Mouse (Mus musculus) MEL (cell line): ENCODE measurements at regions not wholly inside any gene's neighbourhood (a gene's known extent, or its start where the extent isn't known, plus 50 kb on each side); places are given as distances from the start of the nearest gene placed in this dataset.

Source experiments
- DNase-seq: peaks from one replicate; pipeline ENCODE4 v3.0.0; 2011; ENCODE audit warnings: low read depth, low spot score
- H3K27ac ChIP-seq: 2 replicates; pipeline ENCODE4 v1.5.1; 2012; ENCODE audit warnings: low read depth, mild to moderate bottlenecking, control low read depth, low read length, moderate library complexity; ENCODE audit not compliant: control insufficient read depth
- H3K27me3 ChIP-seq, 2 experiments: fragments of 150-350 bp in 1 of 2; sonication (generic) in 1 of 2; 2 replicates each; pipeline ENCODE4 v1.6.1; 2012; ENCODE audit warnings: low read length in 2 of 2, mild to moderate bottlenecking in 2 of 2, improper control_type of control experiment in 1 of 2, moderate library complexity in 1 of 2; ENCODE audit not compliant: insufficient read depth in 2 of 2, control insufficient read depth in 1 of 2
- H3K36me3 ChIP-seq, 2 experiments: 2 replicates each; pipeline ENCODE4 v1.6.1; 2012 to 2014; ENCODE audit warnings: low read length in 2 of 2, improper control_type of control experiment in 1 of 2, inconsistent platforms in 1 of 2, mild to moderate bottlenecking in 1 of 2; ENCODE audit not compliant: insufficient read depth in 2 of 2, control insufficient read depth in 1 of 2
- H3K4me1 ChIP-seq, 2 experiments: fragments of 150-350 bp in 1 of 2; sonication (generic) in 1 of 2; 2 replicates each; pipeline ENCODE4 v1.6.1; 2012; ENCODE audit warnings: low read length in 2 of 2, improper control_type of control experiment in 1 of 2, mild to moderate bottlenecking in 1 of 2; ENCODE audit not compliant: insufficient read depth in 2 of 2, control insufficient read depth in 1 of 2
- H3K4me3 ChIP-seq, 2 experiments: fragments of 150-350 bp in 1 of 2; sonication (generic) in 1 of 2; 2 replicates each; pipeline ENCODE4 v1.5.1; 2012; ENCODE audit warnings: low read depth in 2 of 2, low read length in 2 of 2, mild to moderate bottlenecking in 2 of 2, moderate library complexity in 2 of 2, control low read depth in 1 of 2, improper control_type of control experiment in 1 of 2; ENCODE audit not compliant: control insufficient read depth in 1 of 2, insufficient read depth in 1 of 2
- H3K79me2 ChIP-seq: 2 replicates; pipeline ENCODE4 v1.6.1; 2012; ENCODE audit warnings: mild to moderate bottlenecking, low read length, moderate library complexity; ENCODE audit not compliant: control insufficient read depth, poor library complexity, insufficient read depth
- H3K9ac ChIP-seq: 2 replicates; pipeline ENCODE4 v1.6.1; 2012; ENCODE audit warnings: low read depth, mild to moderate bottlenecking, control low read depth, low read length, moderate library complexity; ENCODE audit not compliant: control insufficient read depth, poor library complexity, severe bottlenecking
- H3K9me3 ChIP-seq: fragments of 150-350 bp; sonication (generic); replicated peaks from 2 replicates; pipeline ENCODE4 v1.6.1; 2012; ENCODE audit warnings: mild to moderate bottlenecking, low read length, improper control_type of control experiment, moderate library complexity; ENCODE audit not compliant: insufficient read depth
- BHLHE40 ChIP-seq: IDR thresholded peaks from 2 replicates; pipeline ENCODE4 v1.6.1; 2012; ENCODE audit warnings: low read depth, mild to moderate bottlenecking, inconsistent platforms, low read length, improper control_type of control experiment, borderline replicate concordance
- CHD2 ChIP-seq: IDR thresholded peaks from 2 replicates; pipeline ENCODE4 v1.6.1; 2011; ENCODE audit warnings: low read length, improper control_type of control experiment
- CTCF ChIP-seq, 3 experiments: IDR thresholded peaks in 2 of 3; conservative IDR thresholded peaks in 1 of 3; 2 replicates each; pipeline ENCODE4 v1.5.1; 2011 to 2012; ENCODE audit warnings: low read length in 3 of 3, low read depth in 2 of 3, mild to moderate bottlenecking in 2 of 3, improper control_type of control experiment in 1 of 3, inconsistent platforms in 1 of 3, mixed read lengths in 1 of 3, moderate library complexity in 1 of 3; ENCODE audit not compliant: control insufficient read depth in 1 of 3, insufficient read depth in 1 of 3, poor library complexity in 1 of 3, severe bottlenecking in 1 of 3
- E2F4 ChIP-seq: IDR thresholded peaks from 2 replicates; pipeline ENCODE4 v1.6.1; 2011; ENCODE audit warnings: low read depth, low read length, improper control_type of control experiment, borderline replicate concordance
- ETS1 ChIP-seq: IDR thresholded peaks from 2 replicates; pipeline ENCODE4 v1.6.1; 2012; ENCODE audit warnings: low read depth, mild to moderate bottlenecking, inconsistent platforms, low read length, improper control_type of control experiment, moderate library complexity
- GABPA ChIP-seq: IDR thresholded peaks from 2 replicates; pipeline ENCODE4 v1.6.1; 2012; ENCODE audit warnings: low read depth, mild to moderate bottlenecking, inconsistent platforms, low read length, improper control_type of control experiment, moderate library complexity
- GATA1 ChIP-seq: IDR thresholded peaks from 2 replicates; pipeline ENCODE4 v1.6.1; 2011; ENCODE audit warnings: low read depth, low read length, improper control_type of control experiment
- HCFC1 ChIP-seq: IDR thresholded peaks from 2 replicates; pipeline ENCODE4 v1.6.1; 2012; ENCODE audit warnings: low read depth, mild to moderate bottlenecking, inconsistent platforms, low read length, improper control_type of control experiment, moderate library complexity
- KAT2A ChIP-seq: conservative IDR thresholded peaks from 2 replicates; pipeline ENCODE4 v1.6.1; 2012; ENCODE audit warnings: low read depth, low read length, improper control_type of control experiment, inconsistent platforms
- MAX ChIP-seq: IDR thresholded peaks from 2 replicates; pipeline ENCODE4 v1.6.1; 2011; ENCODE audit warnings: low read length, improper control_type of control experiment
- MAZ ChIP-seq: IDR thresholded peaks from 2 replicates; pipeline ENCODE4 v1.6.1; 2012; ENCODE audit warnings: low read depth, mild to moderate bottlenecking, inconsistent platforms, low read length, improper control_type of control experiment
- MXI1 ChIP-seq: IDR thresholded peaks from 2 replicates; pipeline ENCODE4 v1.6.1; 2011; ENCODE audit warnings: mild to moderate bottlenecking, low read depth, low read length, improper control_type of control experiment
- MYB ChIP-seq: IDR thresholded peaks from 2 replicates; pipeline ENCODE4 v1.6.1; 2011; ENCODE audit warnings: mild to moderate bottlenecking, low read depth, low read length, improper control_type of control experiment
- POLR2A ChIP-seq, 2 experiments: IDR thresholded peaks; 2 replicates each; pipeline ENCODE4 v1.6.1; 2011 to 2012; ENCODE audit warnings: low read length in 2 of 2, mild to moderate bottlenecking in 2 of 2, control low read depth in 1 of 2, improper control_type of control experiment in 1 of 2, low read depth in 1 of 2, moderate library complexity in 1 of 2; ENCODE audit not compliant: control insufficient read depth in 1 of 2, insufficient read depth in 1 of 2, poor library complexity in 1 of 2
- POLR2AphosphoS2 ChIP-seq: IDR thresholded peaks from 2 replicates; pipeline ENCODE4 v1.6.1; 2011; ENCODE audit warnings: low read length, improper control_type of control experiment
- POLR2AphosphoS5 ChIP-seq: IDR thresholded peaks from 2 replicates; pipeline ENCODE4 v1.6.1; 2012; ENCODE audit warnings: low read depth, borderline replicate concordance, mild to moderate bottlenecking, inconsistent platforms, low read length, moderate library complexity, mixed read lengths
- RAD21 ChIP-seq: IDR thresholded peaks from 2 replicates; pipeline ENCODE4 v1.6.1; 2011; ENCODE audit warnings: mild to moderate bottlenecking, low read depth, low read length, improper control_type of control experiment
- SIN3A ChIP-seq: IDR thresholded peaks from 2 replicates; pipeline ENCODE4 v1.6.1; 2012; ENCODE audit warnings: low read length, improper control_type of control experiment, inconsistent platforms
- SMC3 ChIP-seq: IDR thresholded peaks from 2 replicates; pipeline ENCODE4 v1.6.1; 2011; ENCODE audit warnings: low read depth, low read length, improper control_type of control experiment
- TBP ChIP-seq: IDR thresholded peaks from 2 replicates; pipeline ENCODE4 v1.8.0; 2011; ENCODE audit warnings: low read depth, low read length, improper control_type of control experiment
- USF1 ChIP-seq: IDR thresholded peaks from 2 replicates; pipeline ENCODE4 v1.6.1; 2014; ENCODE audit warnings: low read depth, mild to moderate bottlenecking, inconsistent platforms, low read length, improper control_type of control experiment, moderate library complexity
- USF2 ChIP-seq, 2 experiments: IDR thresholded peaks; 2 replicates each; pipeline ENCODE4 v1.6.1; 2011 to 2012; ENCODE audit warnings: improper control_type of control experiment in 2 of 2, low read length in 2 of 2, borderline replicate concordance in 1 of 2, inconsistent platforms in 1 of 2, low read depth in 1 of 2, mild to moderate bottlenecking in 1 of 2; ENCODE audit not compliant: insufficient read depth in 1 of 2
- ZC3H11A ChIP-seq: IDR thresholded peaks from 2 replicates; pipeline ENCODE4 v1.6.1; 2012; ENCODE audit warnings: low read depth, mild to moderate bottlenecking, inconsistent platforms, low read length, improper control_type of control experiment
- ZKSCAN1 ChIP-seq: IDR thresholded peaks from 2 replicates; pipeline ENCODE4 v1.6.1; 2012; ENCODE audit warnings: low read depth, mild to moderate bottlenecking, inconsistent platforms, low read length, improper control_type of control experiment, moderate library complexity
- ZNF384 ChIP-seq: IDR thresholded peaks from 2 replicates; pipeline ENCODE4 v1.6.1; 2012; ENCODE audit warnings: low read depth, mild to moderate bottlenecking, inconsistent platforms, low read length, improper control_type of control experiment

DNA sequence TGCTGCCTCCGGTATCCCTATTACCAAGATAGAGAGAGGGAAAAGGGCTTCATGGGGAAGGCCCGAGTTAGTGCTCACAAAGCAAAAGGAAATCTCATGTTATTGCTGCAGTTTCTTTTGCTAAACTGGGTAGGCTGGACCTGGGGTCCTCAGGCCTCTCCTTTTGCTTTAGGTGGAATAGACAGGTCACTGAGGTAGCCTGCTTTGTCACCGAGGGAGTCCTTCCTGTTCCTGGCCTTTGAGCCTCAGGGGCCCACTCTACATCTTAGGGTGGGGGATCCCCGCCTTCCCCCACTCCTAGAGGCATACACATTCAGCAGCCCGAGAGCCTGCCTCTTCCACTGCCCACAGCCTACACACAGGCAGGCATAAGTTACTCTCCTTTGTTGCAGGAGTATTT is 435.5 kb upstream of the Tle4 start (continued):
- TF ChIP-seq GATA1 = no peak
- TF ChIP-seq USF2 (IDR thresholded peaks at IDR 0.05; ENCODE audit: borderline replicate concordance in 1 of 2, insufficient read depth in 1 of 2, low read depth in 1 of 2, low read length in 2 of 2) = no peak
- TF ChIP-seq CTCF (IDR thresholded peaks at IDR 0.05 in 2 of 3, conservative IDR thresholded peaks at IDR 0.05 in 1 of 3; ENCODE audit: control insufficient read depth in 1 of 3, insufficient read depth in 1 of 3, low read depth in 2 of 3, low read length in 3 of 3, poor library complexity in 1 of 3, severe bottlenecking in 1 of 3) = no peak
- TF ChIP-seq, all 39 proteins: peak for 0

GRCm38 (mm10) chr19:15032297-15032947 is 434.6 kb upstream of the Tle4 start:
- Histone ChIP-seq H3K36me3 (no peaks in the 10 kb centered on the region), H3K9me3 (no peaks in the 10 kb centered on the region), H3K27me3 (no peaks in the 10 kb centered on the region), H3K4me1 (no peaks in the 10 kb centered on the region), H3K79me2 (no peaks in the 10 kb centered on the region), H3K4me3 (no peak overlapping the region), H3K9ac (no peak overlapping the region), H3K27ac (no peak overlapping the region)
- TF ChIP-seq RAD21 (no peak), POLR2AphosphoS5 (no peak), E2F4 (no peak), POLR2A (IDR thresholded peaks at IDR 0.05; ENCODE audit: control insufficient read depth in 1 of 2, insufficient read depth in 1 of 2, low read depth in 1 of 2, low read length in 2 of 2, poor library complexity in 1 of 2) (no peak), MAX (no peak), USF1 (no peak), MXI1 (no peak), KAT2A (no peak), ZKSCAN1 (no peak), TBP (no peak), HCFC1 (no peak), ZNF384 (no peak), SMC3 (no peak), SIN3A (no peak), MAZ (no peak)
- DNase-seq = no peak

DNA sequence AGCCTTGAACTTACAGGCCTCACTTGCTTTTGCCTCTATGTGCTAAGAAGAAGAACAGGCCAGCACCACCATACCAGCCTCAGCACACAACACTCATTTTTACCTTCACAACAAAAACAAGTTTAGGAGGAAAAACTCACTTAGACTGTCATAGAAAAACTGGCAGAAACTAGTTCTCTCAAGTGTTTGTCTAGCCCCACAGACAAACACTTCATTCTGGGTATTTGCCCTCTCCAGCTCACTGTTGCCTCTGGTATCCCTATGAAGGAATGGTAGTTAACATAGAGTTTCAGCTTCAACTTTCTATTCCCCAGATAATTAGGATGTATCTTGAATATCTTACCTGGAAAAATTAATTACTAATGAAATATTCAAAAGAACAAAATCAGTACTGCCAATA is 433.6 kb upstream of the Tle4 start:
- Histone ChIP-seq H3K27ac (no peak overlapping the region), H3K4me3 (no peak overlapping the region), H3K79me2 (no peaks in the 10 kb centered on the region)
- TF ChIP-seq BHLHE40 (no peak), POLR2AphosphoS2 (no peak), MYB (no peak), SIN3A (no peak), ZNF384 (no peak), USF1 (no peak), GABPA (no peak), CHD2 (no peak), RAD21 (no peak), KAT2A (no peak), ETS1 (no peak), SMC3 (no peak), ZC3H11A (no peak)
- TF ChIP-seq, all 39 proteins: peak for 0
- Histone ChIP-seq H3K27me3 (no peaks in the 10 kb centered on the region), H3K36me3 (no peaks in the 10 kb centered on the region), H3K9ac (no peak overlapping the region), H3K4me1 (no peaks in the 10 kb centered on the region), H3K9me3 (no peaks in the 10 kb centered on the region)
- no peak for DNase-seq
